In the genomic region with DNA sequence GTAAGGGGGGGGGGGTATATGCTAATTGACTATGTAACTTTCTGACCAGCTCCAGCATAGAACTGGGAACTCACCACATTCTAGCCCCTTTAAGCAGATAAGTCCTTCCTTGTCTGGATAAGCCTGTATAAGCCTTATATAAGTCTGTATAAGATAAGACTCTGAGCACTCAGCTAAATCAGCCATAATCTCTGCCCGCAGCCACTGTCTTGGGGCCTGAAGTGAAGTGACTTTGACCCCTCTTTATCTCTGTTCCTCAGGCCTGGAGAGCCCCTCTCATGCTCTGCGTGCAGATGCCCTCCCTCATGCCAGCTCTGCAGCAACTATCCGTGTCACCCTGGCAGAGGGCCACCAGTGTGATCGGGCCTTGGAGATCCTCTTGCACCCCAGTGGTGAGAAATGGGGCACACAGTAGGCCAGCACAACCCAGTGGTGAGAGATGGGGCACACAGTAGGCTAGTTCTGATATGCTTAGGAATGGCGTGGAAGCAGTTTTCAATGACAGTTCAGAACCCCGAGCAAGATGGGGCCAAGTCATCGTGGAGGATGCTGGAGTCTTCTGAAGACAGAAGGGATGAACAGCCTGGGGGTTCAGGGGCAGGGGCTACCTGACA, we compare ENCODE assay signal across 31 mouse cellular contexts. TPM values are rescaled to one million over a fixed set of nuclear protein-coding genes. Genes with fewer than 3 reads are reported as not detected.
DNase-seq lines count a peak whose midpoint lies in the region; ATAC-seq lines count a peak whose summit lies in the region.
"Had no signal": no experiment of that assay in that cellular context is flagged by ENCODE, and none has a peak within 500 bp of the region (broad histone marks: within the 10 kb centered on the region; RNA-seq: fewer than 3 reads in every experiment).

No protein-coding gene starts in this region.

- peaks cover 12% of the 10 kb centered on the region for H3K4me1 ChIP-seq in intestine, embryonic 15.5 days (replicated peaks)
- H3K4me1 ChIP-seq in liver, embryonic 13.5 days (replicated peaks), result peaks cover 54% of the 10 kb centered on the region
- H3K4me1 ChIP-seq in kidney, embryonic 16.5 days (ENCODE audit: insufficient read depth, low read length), result peaks cover 12% of the 10 kb centered on the region; the same call in 1 of the 2 replicates

- peak; percentile 58 for DNase-seq in retina, postnatal 1 day
- no peak for DNase-seq in retina, embryonic 14.5 days (ENCODE audit: low spot score)
- peak; percentile 71 for DNase-seq in liver, embryonic 13.5 days
- no peak for DNase-seq in kidney, postnatal 25 days
- no peak for DNase-seq in right cerebral cortex, postnatal 14 days
- DNase-seq: adrenal gland, adult 2 months; cerebellum, adult 2 months; cerebellum, postnatal 36 days; gastrocnemius, postnatal 10 days; kidney, adult 11 months; thymus, adult 18-20 months; thymus, postnatal 4 days had no signal

- no peak overlapping the region for H3K4me3 ChIP-seq in intestine, embryonic 15.5 days (replicated peaks)
- H3K4me3 ChIP-seq in liver, embryonic 13.5 days (replicated peaks), result no peak overlapping the region
- H3K4me3 ChIP-seq in kidney, embryonic 16.5 days (ENCODE audit: low read length), result no peak overlapping the region
- H3K4me3 ChIP-seq: forebrain, embryonic 13.5 days; heart, embryonic 10.5 days; hindbrain, embryonic 10.5 days; limb, embryonic 10.5 days; midbrain, embryonic 12.5 days; neural tube, embryonic 15.5 days had no signal

- no peak overlapping the region for H3K4me2 ChIP-seq in intestine, embryonic 15.5 days (replicated peaks)
- H3K4me2 ChIP-seq in liver, embryonic 13.5 days, result peak overlapping the region; percentile 50
- H3K4me2 ChIP-seq in kidney, embryonic 16.5 days (replicated peaks; ENCODE audit: low read depth, low read length), result no peak overlapping the region
- H3K4me2 ChIP-seq: forebrain, embryonic 13.5 days; midbrain, embryonic 12.5 days; neural tube, embryonic 15.5 days had no signal

- no peak overlapping the region for H3K27ac ChIP-seq in intestine, embryonic 15.5 days
- peak overlapping the region; percentile 35; the same call in 1 of the 2 replicates for H3K27ac ChIP-seq in liver, embryonic 13.5 days
- H3K27ac ChIP-seq in kidney, embryonic 16.5 days (ENCODE audit: low read length), result no peak overlapping the region
- H3K27ac ChIP-seq: forebrain, embryonic 13.5 days; heart, embryonic 10.5 days; hindbrain, embryonic 10.5 days; kidney, postnatal 0 days; limb, embryonic 10.5 days; midbrain, embryonic 12.5 days; neural tube, embryonic 15.5 days had no signal

- H3K9ac ChIP-seq in intestine, embryonic 15.5 days, result no peak overlapping the region
- peak overlapping the region; percentile 30; the same call in 1 of the 2 replicates for H3K9ac ChIP-seq in liver, embryonic 13.5 days
- no peak overlapping the region for H3K9ac ChIP-seq in kidney, embryonic 16.5 days (replicated peaks; ENCODE audit: low read length)
- H3K9ac ChIP-seq: forebrain, embryonic 13.5 days; midbrain, embryonic 12.5 days; neural tube, embryonic 15.5 days had no signal

- H3K27me3 ChIP-seq in intestine, embryonic 15.5 days (replicated peaks), result peaks cover 26% of the 10 kb centered on the region
- H3K27me3 ChIP-seq in liver, embryonic 13.5 days, result peaks cover 47% of the 10 kb centered on the region
- H3K27me3 ChIP-seq in kidney, embryonic 16.5 days (ENCODE audit: insufficient read depth, low read length), result peaks cover 33% of the 10 kb centered on the region

- WGBS in intestine, embryonic 15.5 days, result 70% methylated on average over 7 of the region's 7 CpGs
- whole genome bisulfite sequencing in liver, embryonic 13.5 days (ENCODE audit: insufficient replicate concordance), result 29% methylated on average over 7 of the region's 7 CpGs
- 85% methylated on average over 7 of the region's 7 CpGs for WGBS in kidney, embryonic 16.5 days

- H3K9me3 ChIP-seq in intestine, embryonic 15.5 days, result no peaks in the 10 kb centered on the region
- no peaks in the 10 kb centered on the region for H3K9me3 ChIP-seq in liver, embryonic 13.5 days (replicated peaks)
- no peaks in the 10 kb centered on the region for H3K9me3 ChIP-seq in kidney, embryonic 16.5 days (ENCODE audit: low read length)
- H3K9me3 ChIP-seq: forebrain, embryonic 13.5 days; heart, embryonic 10.5 days; hindbrain, embryonic 10.5 days; limb, embryonic 10.5 days; midbrain, embryonic 12.5 days; neural tube, embryonic 15.5 days had no signal

- peak; percentile 48; the same call in 1 of the 2 replicates for ATAC-seq in intestine, embryonic 15.5 days
- ATAC-seq in liver, embryonic 13.5 days (ENCODE audit: low read depth), result peak; percentile 90
- ATAC-seq in megakaryocyte-erythroid progenitor cell, adult 5-6 weeks (replicated peaks; ENCODE audit: low FRiP score, low TSS enrichment, poor library complexity, severe bottlenecking), result peak; percentile 85
- ATAC-seq in kidney, embryonic 16.5 days (ENCODE audit: low FRiP score, low TSS enrichment), result no peak
- ATAC-seq: CD4-positive, CD25-positive, alpha-beta regulatory T cell, adult 4 months; forebrain, embryonic 13.5 days; hindbrain, embryonic 16.5 days; lung, postnatal 0 days had no signal

- H3K36me3 ChIP-seq in intestine, embryonic 15.5 days, result no peaks in the 10 kb centered on the region
- no peaks in the 10 kb centered on the region for H3K36me3 ChIP-seq in liver, embryonic 13.5 days
- no peaks in the 10 kb centered on the region for H3K36me3 ChIP-seq in kidney, embryonic 16.5 days (ENCODE audit: insufficient read depth, low read length)
- H3K36me3 ChIP-seq: heart, embryonic 10.5 days; hindbrain, embryonic 10.5 days; limb, embryonic 10.5 days; midbrain, embryonic 12.5 days had no signal

RNA-seq across cellular contexts. Expression of a gene that starts 5.9 kb away (rescaled TPM):
- polyA plus RNA-seq in intestine, embryonic 15.5 days (2015; fragmentation: Nextera tagmentation; extraction: Ambion mirVana), result 5.5 and 7.0 TPM in 2 replicates
- 0.21 and 0.23 TPM in 2 replicates for polyA plus RNA-seq in liver, embryonic 13.5 days (2015; fragmentation: Nextera tagmentation; extraction: Ambion mirVana)
- total RNA-seq in megakaryocyte-erythroid progenitor cell, adult 5-6 weeks (2014; fragmentation: Nextera tagmentation), result not detected in 2 replicates
- total RNA-seq in megakaryocyte-erythroid progenitor cell, adult 5-6 weeks (2017), result not detected in 2 replicates
- polyA plus RNA-seq in kidney, embryonic 16.5 days (2015; fragmentation: Nextera tagmentation; extraction: Ambion mirVana), result 0.69 and 2.0 TPM in 2 replicates
- total RNA-seq: granulocyte monocyte progenitor cell, adult 5-6 weeks; liver, adult 2 months had no signal
- polyA plus RNA-seq: heart, postnatal 0 days; liver, adult 2 months had no signal

RNA-seq across cellular contexts. Expression of a gene that starts 16.2 kb away (rescaled TPM):
- polyA plus RNA-seq in intestine, embryonic 15.5 days (2015; fragmentation: Nextera tagmentation; extraction: Ambion mirVana), result 32.0 and 37.2 TPM in 2 replicates
- 21.5 and 23.7 TPM in 2 replicates for polyA plus RNA-seq in liver, embryonic 13.5 days (2015; fragmentation: Nextera tagmentation; extraction: Ambion mirVana)
- total RNA-seq in megakaryocyte-erythroid progenitor cell, adult 5-6 weeks (2014; fragmentation: Nextera tagmentation), result 13.3 and 32.7 TPM in 2 replicates
- total RNA-seq in megakaryocyte-erythroid progenitor cell, adult 5-6 weeks (2017), result 5.4 and 6.5 TPM in 2 replicates
- polyA plus RNA-seq in kidney, embryonic 16.5 days (2015; fragmentation: Nextera tagmentation; extraction: Ambion mirVana), result 33.3 and 37.4 TPM in 2 replicates

RNA-seq across cellular contexts. Expression of a gene that starts 16.2 kb away (rescaled TPM):
- polyA plus RNA-seq in intestine, embryonic 15.5 days (2015; fragmentation: Nextera tagmentation; extraction: Ambion mirVana), result 0.19 TPM in 1 of 2 replicates, not detected in the other
- not detected in 2 replicates for polyA plus RNA-seq in liver, embryonic 13.5 days (2015; fragmentation: Nextera tagmentation; extraction: Ambion mirVana)
- not detected in 2 replicates for total RNA-seq in megakaryocyte-erythroid progenitor cell, adult 5-6 weeks (2014; fragmentation: Nextera tagmentation)
- total RNA-seq in megakaryocyte-erythroid progenitor cell, adult 5-6 weeks (2017), result not detected in 2 replicates
- polyA plus RNA-seq in kidney, embryonic 16.5 days (2015; fragmentation: Nextera tagmentation; extraction: Ambion mirVana), result not detected in 2 replicates
- total RNA-seq: adrenal gland, adult 2 months; granulocyte monocyte progenitor cell, adult 5-6 weeks; layer of hippocampus, postnatal 14 days; liver, adult 2 months had no signal
- polyA plus RNA-seq: adrenal gland, adult 2 months; CD4-positive, CD25-positive, alpha-beta regulatory T cell, adult 4 months; cerebellum, adult 2 months; embryonic facial prominence, embryonic 11.5 days; heart, embryonic 10.5 days; heart, postnatal 0 days; hindbrain, embryonic 16.5 days; kidney, postnatal 0 days; limb, embryonic 10.5 days; liver, adult 2 months; midbrain, embryonic 12.5 days; stomach, embryonic 14.5 days had no signal

RNA-seq across cellular contexts. Expression of a gene that starts 16.4 kb away (rescaled TPM):
- 40.1 and 46.0 TPM in 2 replicates for polyA plus RNA-seq in intestine, embryonic 15.5 days (2015; fragmentation: Nextera tagmentation; extraction: Ambion mirVana)
- polyA plus RNA-seq in liver, embryonic 13.5 days (2015; fragmentation: Nextera tagmentation; extraction: Ambion mirVana), result 27.6 and 29.0 TPM in 2 replicates
- total RNA-seq in megakaryocyte-erythroid progenitor cell, adult 5-6 weeks (2014; fragmentation: Nextera tagmentation), result 28.7 and 36.6 TPM in 2 replicates
- total RNA-seq in megakaryocyte-erythroid progenitor cell, adult 5-6 weeks (2017), result 24.3 and 33.1 TPM in 2 replicates
- 44.7 and 49.5 TPM in 2 replicates for polyA plus RNA-seq in kidney, embryonic 16.5 days (2015; fragmentation: Nextera tagmentation; extraction: Ambion mirVana)

RNA-seq across cellular contexts. Expression of a gene that starts 25.9 kb away (rescaled TPM):
- polyA plus RNA-seq in intestine, embryonic 15.5 days (2015; fragmentation: Nextera tagmentation; extraction: Ambion mirVana), result 0.83 and 0.97 TPM in 2 replicates
- 0.10 and 0.30 TPM in 2 replicates for polyA plus RNA-seq in liver, embryonic 13.5 days (2015; fragmentation: Nextera tagmentation; extraction: Ambion mirVana)
- not detected in 2 replicates for total RNA-seq in megakaryocyte-erythroid progenitor cell, adult 5-6 weeks (2014; fragmentation: Nextera tagmentation)
- not detected in 2 replicates for total RNA-seq in megakaryocyte-erythroid progenitor cell, adult 5-6 weeks (2017)
- polyA plus RNA-seq in kidney, embryonic 16.5 days (2015; fragmentation: Nextera tagmentation; extraction: Ambion mirVana), result 0.45 and 0.84 TPM in 2 replicates
- polyA plus RNA-seq: CD4-positive, CD25-positive, alpha-beta regulatory T cell, adult 4 months had no signal

Comparison
In these comparisons a context has a peak if more than half of its experiments do, and no peak if none do; other contexts are left out.
1. DNase-seq: peak in retina, postnatal 1 day (single experiment) and liver, embryonic 13.5 days (single experiment); none in retina, embryonic 14.5 days (single experiment), kidney, postnatal 25 days (0 of 2) and right cerebral cortex, postnatal 14 days (single experiment).